Mouse (Mus musculus): Measurements from ENCODE around the gene Trpm5.

The Trpm5 gene

DNA sequence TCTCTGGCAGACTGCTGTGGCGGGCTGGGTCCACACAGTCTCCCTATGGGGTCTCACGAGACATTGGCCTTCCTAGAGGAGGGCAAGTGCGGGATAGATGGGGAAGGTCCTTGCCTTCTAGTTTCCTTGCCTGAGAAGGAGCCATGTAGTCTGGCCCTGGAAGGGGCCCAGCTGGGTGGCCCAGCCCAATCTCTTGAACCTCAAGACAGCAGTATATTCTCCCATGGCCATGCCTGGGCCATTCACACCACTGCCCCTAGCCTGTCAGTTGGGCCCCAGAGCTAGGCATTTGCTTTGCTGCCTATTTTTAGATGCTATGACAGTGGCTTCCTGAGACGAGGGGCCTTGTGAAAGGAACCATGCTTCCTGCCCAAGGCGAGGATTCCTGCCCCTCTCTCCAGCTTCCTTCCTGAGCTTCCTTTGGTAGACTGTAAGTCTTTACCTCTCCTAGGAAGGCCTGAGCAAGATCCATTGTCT lies 36.2 kb downstream of the Trpm5 start:
- no peak for DNase-seq (ENCODE audit: low read depth)

DNA sequence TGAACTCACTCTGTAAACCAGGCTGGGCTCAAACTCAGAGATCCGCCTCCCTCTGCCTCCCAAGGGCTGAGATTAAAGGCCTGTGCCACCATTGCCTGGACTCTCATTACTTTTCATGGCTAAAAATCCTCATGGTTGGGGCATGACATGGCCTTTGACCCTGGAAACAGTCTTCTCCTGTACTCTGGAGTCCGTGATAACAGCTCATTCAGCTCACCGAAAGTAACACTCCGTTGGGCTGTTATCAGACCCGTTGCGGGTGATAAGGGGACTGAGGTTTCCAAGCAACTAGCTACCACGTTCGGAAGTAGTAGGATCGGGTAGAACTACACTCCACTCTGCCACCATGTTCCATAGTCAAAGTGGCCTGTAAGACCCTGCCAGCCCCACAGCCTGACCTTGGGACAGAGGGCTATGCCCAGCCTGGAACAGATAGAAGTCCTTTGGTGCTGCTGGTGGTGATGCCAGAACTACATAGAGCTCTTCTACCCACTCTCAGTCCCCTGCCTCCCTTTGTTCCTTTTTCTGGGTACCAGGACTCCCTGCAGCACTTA lies 36.7 kb downstream of the Trpm5 start:
- no peak for DNase-seq (ENCODE audit: low read depth)

DNA sequence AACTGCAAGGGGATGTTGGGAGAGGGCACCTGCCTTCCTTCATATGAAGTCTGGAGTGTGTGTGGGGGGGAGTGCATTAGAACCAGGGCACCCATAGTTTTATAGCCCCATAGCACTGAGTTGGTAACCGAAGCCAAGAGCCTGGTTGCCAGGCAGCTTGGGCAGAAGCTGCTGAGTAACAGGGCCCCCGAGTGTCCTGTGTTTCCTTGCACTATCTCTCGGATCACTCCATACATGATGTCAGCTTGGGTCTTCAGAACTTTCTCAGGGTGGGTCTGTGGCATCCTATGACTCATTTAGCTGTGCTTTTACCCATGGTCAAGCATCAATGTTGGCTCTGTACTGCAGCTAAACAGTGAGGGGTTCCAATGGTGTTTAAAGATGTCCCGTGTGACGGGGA lies 37.4 kb downstream of the Trpm5 start:
- no peak for DNase-seq (ENCODE audit: low read depth)

DNA sequence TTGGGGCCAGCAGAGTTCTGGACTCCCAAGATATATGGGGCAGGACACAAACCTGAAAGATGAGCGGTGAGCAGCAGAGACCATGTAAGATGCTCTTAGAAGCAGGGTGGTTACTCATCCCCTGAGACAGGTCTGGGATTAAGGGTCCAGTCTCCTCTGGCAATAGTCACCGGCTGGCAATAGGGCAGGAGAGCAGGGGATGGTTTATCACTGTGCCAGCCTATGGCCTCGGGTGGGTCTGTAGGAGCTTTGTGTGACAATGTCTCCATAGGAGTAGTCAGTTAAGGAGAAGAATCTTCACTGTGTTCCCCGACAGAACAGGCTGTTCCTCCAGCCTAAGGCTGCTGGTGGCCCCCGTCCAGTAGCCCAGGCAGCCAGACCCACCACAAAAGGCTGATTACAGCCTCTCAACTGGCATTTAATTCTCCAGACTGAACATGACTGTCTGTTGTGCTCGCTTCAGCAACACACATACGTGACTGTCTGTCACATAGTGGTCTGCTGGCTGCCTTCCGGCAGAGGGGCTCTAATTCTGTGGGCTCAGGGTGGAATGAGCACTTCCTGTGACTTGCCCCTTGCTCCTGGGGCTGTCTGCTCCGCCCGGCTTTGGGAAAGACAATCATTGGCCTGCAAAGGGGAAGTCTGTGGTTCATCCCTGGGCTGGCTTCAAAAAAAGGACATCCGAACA lies 38.8 kb downstream of the Trpm5 start:
- no peak for DNase-seq (ENCODE audit: low read depth)

DNA sequence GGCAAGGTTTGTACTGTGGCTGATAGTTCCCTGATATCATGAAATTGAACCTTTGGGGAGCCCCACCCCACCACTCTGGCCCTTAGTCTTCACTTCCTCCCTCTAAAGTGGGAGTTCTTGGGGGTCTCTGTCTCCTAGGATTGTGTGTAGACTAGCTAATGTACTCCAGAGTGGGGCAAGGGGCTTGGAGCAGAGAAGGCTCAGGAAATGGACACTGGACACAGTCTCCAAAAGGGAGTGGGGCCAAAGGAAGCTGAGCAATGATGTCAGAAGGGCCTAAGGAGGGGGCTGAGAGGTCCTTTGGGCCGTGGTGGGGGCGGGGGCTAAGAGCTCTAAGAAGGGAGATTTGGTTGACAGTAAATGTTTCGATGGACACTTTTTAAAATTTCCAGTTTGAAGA lies 39.4 kb downstream of the Trpm5 start:
- DNase-seq (ENCODE audit: low read depth) = no peak

DNA sequence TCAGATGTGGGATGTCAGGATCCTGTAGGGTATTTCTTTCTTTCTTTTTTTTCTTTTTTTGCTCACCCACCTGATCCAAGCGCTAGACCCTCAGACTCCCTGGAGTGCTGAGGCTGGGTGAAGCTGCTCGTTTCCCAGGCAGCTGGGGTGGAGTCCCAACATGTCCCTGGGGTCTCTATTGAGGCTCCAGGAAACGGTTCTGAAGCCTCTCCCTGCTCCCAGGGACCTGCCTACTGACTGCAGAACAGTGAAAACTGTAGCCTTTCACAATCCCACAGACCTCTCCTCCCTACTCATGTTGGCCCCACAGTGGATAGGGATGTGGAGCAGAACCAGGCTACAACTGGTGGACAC lies 39.9 kb downstream of the Trpm5 start:
- DNase-seq (ENCODE audit: low read depth) = no peak

DNA sequence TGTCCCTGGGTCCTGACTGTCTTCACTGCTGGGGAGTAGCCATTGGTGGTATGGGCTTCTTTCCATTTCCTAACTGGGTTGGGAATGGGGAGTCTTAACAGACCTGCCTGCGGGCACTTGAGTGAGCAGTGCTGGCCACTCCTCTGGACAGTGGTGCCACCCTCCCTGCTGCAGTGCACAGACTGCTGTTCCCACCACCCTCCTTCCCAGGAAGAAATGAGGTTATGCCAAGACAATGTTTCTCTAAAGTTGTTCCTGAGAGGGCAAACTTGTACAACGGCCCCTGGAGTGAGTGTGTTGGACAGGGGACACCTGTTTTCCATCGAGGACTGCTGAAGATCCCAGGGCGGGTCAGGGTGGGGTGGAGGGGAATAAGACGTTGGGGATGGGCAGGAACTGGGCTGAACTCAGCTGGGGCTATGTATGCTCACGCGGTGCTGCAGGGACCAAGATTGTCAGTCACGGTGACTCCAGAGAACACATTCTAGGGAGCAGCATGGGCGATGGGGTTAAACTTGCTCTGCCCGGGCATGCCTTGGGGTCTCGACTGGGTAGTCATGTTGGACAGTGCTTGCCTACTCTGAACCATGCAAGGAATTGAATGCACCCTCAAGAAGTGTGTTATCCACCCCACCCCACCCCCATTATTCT lies 40.4 kb downstream of the Trpm5 start:
- no peak for DNase-seq (ENCODE audit: low read depth)

DNA sequence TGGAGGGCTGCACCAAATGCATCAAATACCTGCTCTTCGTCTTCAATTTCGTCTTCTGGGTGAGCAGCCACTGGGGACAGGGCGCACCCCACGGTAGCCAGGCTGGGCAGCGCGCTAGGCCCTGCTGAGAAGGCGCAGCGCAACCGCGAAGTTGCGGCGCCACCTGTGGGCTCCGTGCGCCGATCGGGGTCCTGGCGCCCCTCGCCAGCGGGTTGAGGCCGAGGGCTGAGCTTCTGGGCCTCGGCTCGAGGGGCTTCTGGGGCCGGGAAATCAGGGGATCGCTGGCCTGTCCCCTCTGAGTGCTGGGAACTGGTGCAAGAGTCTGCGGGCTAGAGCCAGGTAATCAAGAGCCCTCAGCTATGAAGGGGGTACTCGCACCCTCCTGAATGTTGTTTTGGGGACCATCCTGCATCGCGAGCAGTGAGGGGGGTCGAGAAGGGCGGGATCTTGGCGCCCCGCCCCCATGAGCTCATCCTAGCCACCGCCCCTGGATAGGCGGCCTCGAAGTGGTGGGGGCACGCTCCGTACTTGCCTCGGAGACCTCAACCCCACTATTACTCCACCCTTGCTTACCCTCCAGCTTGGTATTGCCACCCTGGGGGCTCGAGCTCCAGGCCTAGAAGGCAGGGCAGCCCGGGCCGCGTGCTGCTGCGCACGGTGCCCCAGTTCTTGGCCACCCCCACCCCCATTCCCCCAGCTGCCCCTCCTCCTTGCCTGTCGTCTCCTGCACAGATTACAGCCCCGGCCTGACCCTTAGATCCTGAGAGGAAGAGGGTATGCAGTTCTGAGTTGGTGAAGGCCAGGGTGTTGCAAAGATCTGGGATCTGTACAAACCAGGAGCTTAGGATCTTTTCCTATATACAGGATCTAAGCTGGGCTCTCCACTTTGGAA lies 41.2 kb downstream of the Trpm5 start:
- no peak for DNase-seq (ENCODE audit: low read depth)

DNA sequence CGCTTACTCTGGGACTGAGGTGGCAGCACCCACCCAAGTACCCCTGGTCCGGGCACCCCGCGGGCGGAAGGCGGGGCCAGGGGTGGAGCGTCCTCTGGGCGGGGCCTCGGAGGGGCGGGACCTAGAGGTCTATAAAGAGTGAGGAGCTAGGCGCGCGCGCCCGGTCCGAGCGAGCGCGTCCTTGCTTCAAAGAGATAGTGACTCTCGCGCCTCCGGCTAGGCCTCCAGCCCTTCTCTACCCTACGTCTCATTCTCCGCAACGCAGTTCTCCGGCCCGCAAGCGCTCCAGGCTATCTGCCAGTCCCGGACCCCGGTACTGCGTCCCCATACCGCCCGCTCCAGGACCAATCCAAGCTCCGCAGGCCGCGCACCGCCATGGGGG lies 41.8 kb downstream of the Trpm5 start, which contains the start of gene Cd81:
Cd81 (plus strand) TSS at position 114 of the 382 bp plus-strand sequence.
- DNase-seq (ENCODE audit: low read depth) = no peak

DNA sequence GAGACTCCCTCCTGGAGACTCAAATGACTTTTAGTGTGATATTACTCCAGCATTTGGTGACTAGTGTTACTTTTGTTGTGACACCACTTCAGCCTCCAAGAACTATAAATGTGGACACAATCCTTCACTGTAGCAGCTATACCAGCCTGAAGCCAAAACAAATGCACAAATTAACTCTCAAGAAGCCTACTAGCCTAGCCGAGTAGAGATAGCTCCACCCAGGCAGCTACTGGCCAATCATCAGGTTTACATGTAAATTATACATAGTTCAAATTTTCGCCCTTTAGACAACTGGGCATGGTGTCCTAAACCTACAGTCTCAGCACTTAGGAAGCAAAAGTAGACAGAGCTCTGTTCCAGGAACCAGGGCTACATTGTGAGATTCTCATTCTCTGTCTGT lies 43.1 kb downstream of the Trpm5 start:
- DNase-seq (ENCODE audit: low read depth) = no peak

DNA sequence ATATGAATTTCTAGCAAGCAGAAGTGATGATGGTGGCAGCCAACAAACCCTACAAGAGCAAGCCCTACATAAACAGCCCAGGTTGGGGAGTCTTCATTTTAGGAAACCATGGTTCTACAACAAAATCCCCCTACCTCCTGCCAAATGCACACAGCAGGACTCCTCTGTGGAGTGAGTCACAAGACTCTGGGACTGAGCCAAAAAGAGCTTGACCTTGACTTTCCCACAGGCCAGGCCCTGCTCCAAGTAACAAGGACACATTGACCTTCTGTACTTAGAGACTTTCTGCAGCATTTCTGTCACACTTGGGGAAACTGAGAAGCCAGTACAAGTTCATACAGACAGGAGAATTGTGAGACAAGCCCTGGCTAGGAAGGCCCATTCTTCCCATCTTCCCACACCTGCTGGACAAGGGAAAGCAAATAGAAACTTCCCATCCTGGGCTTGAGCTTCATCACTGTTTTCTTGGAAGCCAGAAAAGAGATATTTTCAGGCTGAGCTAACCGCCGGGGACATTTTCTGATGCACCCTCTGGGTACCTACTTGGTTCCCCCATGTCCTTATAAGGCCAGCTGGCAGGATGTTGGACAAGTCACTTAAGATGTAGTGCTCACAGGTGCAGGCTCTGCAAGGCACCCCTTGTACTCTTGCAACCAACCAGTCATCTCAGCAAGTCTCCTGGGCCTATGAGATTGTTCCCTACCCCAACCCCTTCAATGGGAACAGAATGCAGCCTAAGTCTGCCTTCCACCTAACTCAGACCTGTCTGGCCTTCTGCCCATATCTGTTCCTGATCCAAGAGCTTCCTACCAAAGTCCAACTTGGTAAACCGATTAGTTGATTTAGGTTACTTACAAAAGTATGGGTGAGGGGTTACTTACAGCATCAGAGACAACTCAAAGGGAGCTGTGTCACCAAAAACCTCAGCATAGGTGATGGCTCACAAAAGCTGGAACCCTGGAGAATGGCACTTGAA lies 44.3 kb downstream of the Trpm5 start:
- DNase-seq (ENCODE audit: low read depth) = no peak

DNA sequence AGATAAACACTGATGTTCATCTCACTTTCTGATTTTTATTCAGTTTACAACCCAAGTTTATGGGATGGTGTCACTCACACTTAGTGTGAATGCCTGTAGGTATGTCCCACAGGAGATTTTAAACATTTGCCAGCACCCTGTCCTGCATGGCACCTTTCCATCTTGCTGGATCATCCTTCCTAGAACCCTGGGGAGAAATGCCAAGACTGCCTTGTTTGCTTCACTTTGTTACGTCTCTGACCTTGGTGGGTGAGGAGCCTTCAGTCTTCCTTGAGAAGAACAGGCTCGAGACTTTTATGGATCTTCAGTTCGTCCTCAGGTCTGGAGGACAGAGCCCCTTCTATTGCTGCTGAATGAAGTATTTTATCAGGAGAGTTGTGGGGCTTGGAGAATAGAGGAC lies 45.1 kb downstream of the Trpm5 start:
- DNase-seq (ENCODE audit: low read depth) = no peak

DNA sequence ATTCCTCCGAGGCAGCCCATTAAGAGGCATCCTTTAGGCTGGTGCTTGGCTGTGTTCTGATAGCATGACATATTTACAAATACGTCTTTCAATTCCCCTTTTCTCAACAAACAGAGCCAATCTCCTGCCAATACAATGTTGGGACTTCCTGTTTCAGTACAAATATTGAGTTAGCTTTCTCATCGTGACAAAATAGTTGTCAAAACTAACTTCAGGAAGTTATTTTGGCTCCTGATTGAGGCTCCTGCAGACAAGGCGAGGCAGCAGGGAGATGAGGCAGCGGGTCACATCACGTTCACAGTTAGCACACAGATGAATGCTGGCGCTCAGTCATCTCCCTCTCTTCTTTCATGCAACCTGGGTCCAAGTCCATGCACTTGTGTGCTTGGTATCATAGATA lies 48.1 kb downstream of the Trpm5 start:
- DNase-seq (ENCODE audit: low read depth) = no peak

DNA sequence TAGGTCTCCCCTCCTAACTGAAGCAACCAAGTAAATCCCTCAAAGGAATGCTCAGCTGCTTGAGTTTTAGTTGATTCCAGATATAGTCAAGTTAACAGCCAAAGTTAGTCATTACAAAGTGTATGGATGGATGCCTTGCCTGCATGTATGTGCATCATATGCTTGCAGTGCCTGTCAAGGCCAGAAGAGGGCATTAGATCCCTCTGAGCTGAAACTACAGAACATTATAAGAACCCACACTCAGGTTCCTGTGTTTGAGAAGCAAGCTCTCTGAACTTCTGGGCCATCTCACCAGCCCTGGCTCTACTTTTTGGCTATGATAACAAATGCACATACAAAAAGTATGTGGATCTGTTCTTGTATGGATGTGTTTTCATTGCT lies 49.6 kb downstream of the Trpm5 start:
- no peak for DNase-seq (ENCODE audit: low read depth)

DNA sequence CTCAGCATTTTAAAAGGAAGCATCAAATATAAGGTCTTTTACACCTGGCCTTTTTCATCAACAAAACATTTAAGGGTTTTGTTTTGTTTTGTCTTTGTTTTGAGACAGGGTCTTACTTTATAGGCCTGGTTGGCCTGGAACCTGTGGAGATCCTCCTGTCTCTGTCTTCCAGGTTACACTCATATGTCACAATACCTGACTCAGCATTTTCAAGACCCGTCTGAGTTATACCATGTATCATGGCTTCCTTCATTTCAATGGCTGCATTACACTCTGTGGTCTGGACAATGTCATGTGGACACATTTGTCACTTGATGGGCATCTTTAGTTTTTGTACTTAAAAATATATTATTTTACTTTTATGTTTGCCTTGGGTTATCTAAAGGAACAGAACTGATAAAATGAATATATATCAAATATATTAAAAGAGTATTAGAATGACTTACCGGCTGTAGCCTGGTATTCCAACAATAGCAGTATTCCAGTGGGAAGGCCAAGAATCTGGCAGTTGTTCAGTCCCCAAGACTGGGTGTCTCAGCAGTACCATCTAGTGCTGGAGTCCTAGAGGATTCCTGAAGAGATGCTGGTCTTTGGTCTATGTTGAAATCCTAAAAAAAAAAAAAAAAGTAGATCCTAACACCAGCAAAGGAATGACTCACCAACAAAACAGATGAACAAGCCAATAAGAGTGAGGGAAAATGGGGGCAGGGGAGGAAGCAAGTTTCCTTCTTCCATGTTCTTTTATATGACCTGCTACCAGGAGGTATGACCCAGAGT lies 50.2 kb downstream of the Trpm5 start:
- no peak for DNase-seq (ENCODE audit: low read depth)

DNA sequence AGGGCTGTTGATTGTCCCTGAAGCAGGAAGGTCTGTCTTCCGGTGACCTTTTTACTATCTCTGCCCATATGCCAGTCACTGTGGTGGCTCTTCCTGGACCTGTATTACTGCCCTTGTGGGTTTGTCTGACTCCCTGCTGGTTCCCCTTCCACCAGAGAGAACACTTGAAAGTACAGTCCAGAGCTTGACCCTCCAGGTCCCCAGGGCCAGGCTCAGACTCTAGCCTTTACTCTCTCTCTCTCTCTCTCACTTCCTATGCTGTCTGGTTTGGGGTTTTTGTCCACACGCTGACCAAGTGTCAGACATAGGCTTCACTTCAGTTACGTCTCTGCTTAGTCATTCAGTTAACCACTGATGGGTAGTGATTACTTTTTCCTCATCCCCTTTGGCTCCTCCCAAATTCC lies 51.5 kb downstream of the Trpm5 start:
- DNase-seq (ENCODE audit: low read depth) = no peak

DNA sequence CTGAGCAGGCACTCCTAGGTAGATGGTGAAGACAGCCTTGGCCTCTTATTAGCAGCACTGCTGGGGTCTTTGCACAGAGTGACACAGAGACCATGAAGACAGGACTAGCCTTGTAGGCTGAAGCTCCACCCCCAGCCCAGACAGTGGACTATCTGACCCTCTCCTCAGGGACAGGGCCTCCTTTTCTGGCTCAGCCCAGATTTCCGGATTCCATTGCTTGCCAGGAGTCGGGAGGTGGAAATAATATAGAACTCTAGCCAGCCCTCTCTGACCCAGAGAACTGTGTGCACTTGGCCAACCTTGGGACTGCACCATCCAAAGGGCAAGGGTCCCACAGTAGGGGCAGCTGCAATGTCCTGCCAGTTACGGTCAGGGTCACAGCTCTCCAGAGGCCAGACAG lies 52.4 kb downstream of the Trpm5 start:
- DNase-seq (ENCODE audit: low read depth) = no peak

DNA sequence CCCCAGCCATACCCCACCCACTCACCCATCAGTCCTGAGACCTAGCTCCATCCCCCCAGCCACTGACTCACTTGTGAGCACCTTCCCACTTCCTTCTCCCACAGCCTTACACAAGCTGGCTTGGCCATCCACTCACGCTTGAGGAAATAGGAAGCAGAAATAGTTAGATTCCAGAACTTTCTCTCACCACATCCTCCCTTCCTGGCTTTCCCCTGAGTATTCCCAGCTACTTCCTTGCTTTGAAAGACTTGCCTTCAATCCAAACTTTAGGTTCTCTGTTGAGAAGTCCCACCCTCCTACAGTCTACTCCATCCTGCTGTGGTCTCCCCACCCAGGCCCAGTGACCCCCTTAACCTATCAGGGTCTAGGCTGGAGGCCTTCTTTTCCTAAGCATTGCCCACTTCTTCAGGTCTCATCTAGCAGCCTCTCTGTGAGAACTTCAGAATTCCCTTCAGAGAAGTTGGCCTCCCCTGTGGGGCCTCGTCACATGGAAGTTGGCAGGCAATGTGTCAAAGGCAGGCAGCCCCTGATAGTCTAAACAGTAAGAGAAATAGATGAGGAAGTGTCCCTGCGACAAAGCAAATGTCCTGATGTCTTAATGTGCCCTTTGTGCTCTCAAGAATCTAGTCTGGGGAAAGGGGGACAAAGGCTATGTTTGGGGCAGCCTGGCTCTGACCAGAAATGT lies 53.2 kb downstream of the Trpm5 start:
- DNase-seq (ENCODE audit: low read depth) = no peak

DNA sequence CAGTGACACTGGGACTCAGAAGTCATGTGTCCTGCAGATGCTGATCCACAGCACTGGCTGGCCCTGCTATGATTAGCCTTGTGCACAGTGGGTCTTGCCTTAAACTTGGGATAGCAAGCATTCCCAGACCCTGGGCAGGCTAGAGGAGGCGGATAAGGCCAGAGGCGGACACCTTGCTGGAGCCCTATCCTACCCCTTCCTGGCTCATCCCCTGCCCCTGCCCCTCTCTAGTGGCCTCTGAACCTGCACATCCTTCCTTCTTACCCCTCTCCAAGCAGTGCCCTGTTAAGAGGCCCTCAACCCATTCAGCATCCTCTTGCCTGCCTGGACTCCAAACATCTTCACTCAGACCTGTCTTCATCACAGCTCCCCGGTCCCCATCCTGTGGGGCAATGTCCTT lies 53.9 kb downstream of the Trpm5 start:
- no peak for DNase-seq (ENCODE audit: low read depth)

Measured in fibroblast of lung, adult 2 months (primary cell).